Comparison of ENCODE assay signal across 14 mouse cellular contexts in genomic region chr6:55420869-55421361, GRCm38 (mm10). TPM values are rescaled to one million over a fixed set of nuclear protein-coding genes. Genes with fewer than 3 reads are reported as not detected.
DNase-seq lines count a peak whose midpoint lies in the region; ATAC-seq and TF ChIP-seq lines count a peak whose summit lies in the region.
"Had no signal": no experiment of that assay in that cellular context is flagged by ENCODE, and none has a peak within 500 bp of the region (broad histone marks: within the 10 kb centered on the region; RNA-seq: fewer than 3 reads in every experiment).

No protein-coding gene starts in this region.

- no peak for TF ChIP-seq CTCF in Patski (IDR thresholded peaks at IDR 0.05)

- no peaks in the 10 kb centered on the region for H3K27me3 ChIP-seq in Patski
- H3K27me3 ChIP-seq in forebrain, embryonic 13.5 days: no peaks in the 10 kb centered on the region
- peaks cover 26% of the 10 kb centered on the region for H3K27me3 ChIP-seq in midbrain, embryonic 10.5 days (ENCODE audit: low read depth, poor library complexity, severe bottlenecking)
- H3K27me3 ChIP-seq in liver, embryonic 11.5 days (replicated peaks; ENCODE audit: control insufficient read depth, insufficient read depth, low read length): no peaks in the 10 kb centered on the region
- H3K27me3 ChIP-seq: intestine, embryonic 15.5 days had no signal

- no peak overlapping the region for H3K4me3 ChIP-seq in forebrain, embryonic 13.5 days
- no peak overlapping the region for H3K4me3 ChIP-seq in midbrain, embryonic 10.5 days
- no peak overlapping the region for H3K4me3 ChIP-seq in liver, embryonic 11.5 days (ENCODE audit: low read depth, low read length)
- H3K4me3 ChIP-seq: intestine, embryonic 15.5 days had no signal

- DNase-seq in cerebellum, postnatal 10 days: peak; percentile 68 to 71
- no peak for DNase-seq in cerebellum, postnatal 4 days (ENCODE audit: low spot score in 2 of 2)
- DNase-seq in Patski (ENCODE audit: low read depth, low spot score): no peak
- peak; percentile 74 for DNase-seq in midbrain, embryonic 10.5 days (ENCODE audit: low spot score)
- no peak for DNase-seq in liver, embryonic 11.5 days (ENCODE audit: low spot score)
- DNase-seq in yolk sac, embryonic 10.5 days (ENCODE audit: low spot score): no peak
- DNase-seq in thymus, postnatal 25 days: no peak
- DNase-seq: adrenal gland, postnatal 25 days; cerebellum, postnatal 36 days; lung, adult 2 months had no signal

- H3K4me2 ChIP-seq in forebrain, embryonic 13.5 days: no peak overlapping the region; the same call in 1 of the 2 replicates
- H3K4me2 ChIP-seq in liver, embryonic 11.5 days: no peak overlapping the region
- H3K4me2 ChIP-seq: intestine, embryonic 15.5 days had no signal

- 0% methylated on average over 1 of the region's 1 CpGs for WGBS in forebrain, embryonic 13.5 days
- WGBS in midbrain, embryonic 10.5 days: 14% methylated on average over 1 of the region's 1 CpGs
- WGBS in liver, embryonic 11.5 days: 63% methylated on average over 1 of the region's 1 CpGs

- POLR2A ChIA-PET in Patski (lab: Charles Lee): no interaction called here

- peaks cover 16% of the 10 kb centered on the region for H3K4me1 ChIP-seq in forebrain, embryonic 13.5 days
- peaks cover 48% of the 10 kb centered on the region for H3K4me1 ChIP-seq in midbrain, embryonic 10.5 days
- H3K4me1 ChIP-seq in liver, embryonic 11.5 days (replicated peaks; ENCODE audit: control insufficient read depth, insufficient read depth, low read length): no peaks in the 10 kb centered on the region
- H3K4me1 ChIP-seq: intestine, embryonic 15.5 days had no signal

- peak; percentile 40 for ATAC-seq in Patski
- peak; percentile 84 for ATAC-seq in forebrain, embryonic 13.5 days
- ATAC-seq in liver, embryonic 11.5 days (replicated peaks; ENCODE audit: low FRiP score): no peak
- ATAC-seq: intestine, embryonic 15.5 days had no signal

- in situ Hi-C loops in Patski (cut with MboI; ENCODE audit: low pct_unique_long_range_greater_than_20kb): no loop called here

- H3K36me3 ChIP-seq in forebrain, embryonic 13.5 days (ENCODE audit: poor library complexity, severe bottlenecking): no peaks in the 10 kb centered on the region
- no peaks in the 10 kb centered on the region for H3K36me3 ChIP-seq in midbrain, embryonic 10.5 days
- no peaks in the 10 kb centered on the region for H3K36me3 ChIP-seq in liver, embryonic 11.5 days (ENCODE audit: control insufficient read depth, insufficient read depth, low read length)
- H3K36me3 ChIP-seq: G1E; intestine, embryonic 15.5 days had no signal

- no peaks in the 10 kb centered on the region for H3K9me3 ChIP-seq in forebrain, embryonic 13.5 days (replicated peaks)
- H3K9me3 ChIP-seq in midbrain, embryonic 10.5 days (replicated peaks): no peaks in the 10 kb centered on the region
- H3K9me3 ChIP-seq in liver, embryonic 11.5 days (ENCODE audit: control insufficient read depth, low read length): no peaks in the 10 kb centered on the region
- H3K9me3 ChIP-seq: G1E; intestine, embryonic 15.5 days had no signal

- CTCF ChIA-PET in Patski (lab: Charles Lee): no interaction called here

- H3K27ac ChIP-seq in forebrain, embryonic 13.5 days: peak overlapping the region; percentile 77
- peak overlapping the region; percentile 82 for H3K27ac ChIP-seq in midbrain, embryonic 10.5 days (replicated peaks)
- H3K27ac ChIP-seq in liver, embryonic 11.5 days (ENCODE audit: low read depth, low read length): no peak overlapping the region
- H3K27ac ChIP-seq: intestine, embryonic 15.5 days had no signal

- no peak overlapping the region for H3K9ac ChIP-seq in forebrain, embryonic 13.5 days
- H3K9ac ChIP-seq in liver, embryonic 11.5 days (ENCODE audit: low read depth, low read length): no peak overlapping the region
- H3K9ac ChIP-seq: intestine, embryonic 15.5 days had no signal

RNA-seq across cellular contexts. Expression of gene Adcyap1r1, which starts 30.9 kb away (rescaled TPM):
- 0.31 TPM for polyA plus RNA-seq in Patski (2021)
- 18.6 and 21.6 TPM in 2 replicates for polyA plus RNA-seq in forebrain, embryonic 13.5 days (2015; fragmentation: Nextera tagmentation; extraction: Ambion mirVana)
- 31.4 and 34.3 TPM in 2 replicates for polyA plus RNA-seq in midbrain, embryonic 10.5 days (2016; fragmentation: Nextera tagmentation; extraction: Ambion mirVana)
- polyA plus RNA-seq in liver, embryonic 11.5 days (2014; fragmentation: Nextera tagmentation; extraction: Ambion mirVana): 0.33 and 0.78 TPM in 2 replicates
- polyA plus RNA-seq: G1E had no signal

RNA-seq across cellular contexts. Expression of gene Ghrhr, which starts 44.8 kb away (rescaled TPM):
- polyA plus RNA-seq in Patski (2021): 0.33 TPM
- not detected in 2 replicates for polyA plus RNA-seq in forebrain, embryonic 13.5 days (2015; fragmentation: Nextera tagmentation; extraction: Ambion mirVana)
- not detected in 2 replicates for polyA plus RNA-seq in midbrain, embryonic 10.5 days (2016; fragmentation: Nextera tagmentation; extraction: Ambion mirVana)
- polyA plus RNA-seq in liver, embryonic 11.5 days (2014; fragmentation: Nextera tagmentation; extraction: Ambion mirVana): not detected in 2 replicates
- polyA plus RNA-seq: G1E; lung, adult 2 months; stomach, embryonic 14.5 days had no signal

Comparison
In these comparisons a context has a peak if more than half of its experiments do, and no peak if none do; other contexts are left out.
1. DNase-seq: peak in cerebellum, postnatal 10 days (2 of 2) and midbrain, embryonic 10.5 days (single experiment); none in cerebellum, postnatal 4 days (0 of 2), Patski (single experiment), liver, embryonic 11.5 days (single experiment), yolk sac, embryonic 10.5 days (single experiment) and thymus, postnatal 25 days (single experiment).
2. RNA of gene Adcyap1r1, which starts 30.9 kb away (polyA plus RNA-seq): 31.4 to 34.3 TPM in midbrain, embryonic 10.5 days and 18.6 to 21.6 TPM in forebrain, embryonic 13.5 days; 0.33 to 0.78 TPM in liver, embryonic 11.5 days and 0.31 TPM in Patski (single experiment); every median in the first group is over 10 times any median in the second.